Mouse (Mus musculus) ES-E14 (cell line): ENCODE data around the gene Tfeb. TPM values are rescaled to one million over a fixed set of nuclear protein-coding genes. Genes with fewer than 3 reads are reported as not detected.
A peak's percentile ranks its signal among the peaks of the same experiment; 100 is the strongest.

Experiments
- DNase-seq: peaks from one replicate; pipeline ENCODE4 v3.0.0-alpha.2; 2013; ENCODE audit warnings: low read depth, low spot score
- H3K27ac ChIP-seq: 2 replicates; pipeline ENCODE4 v1.5.1; 2012; ENCODE audit warnings: low read depth, mild to moderate bottlenecking, low read length, moderate library complexity, mixed read lengths; ENCODE audit not compliant: poor library complexity, insufficient read depth, severe bottlenecking
- H3K36me3 ChIP-seq: 2 replicates; pipeline ENCODE4 v1.6.1; 2012; ENCODE audit warnings: mild to moderate bottlenecking, low read length, moderate library complexity, mixed read lengths; ENCODE audit not compliant: control insufficient read depth, poor library complexity, insufficient read depth, severe bottlenecking
- H3K4me1 ChIP-seq, 2 experiments: fragments of 150-350 bp in 1 of 2; sonication (generic) in 1 of 2; 2 replicates each; pipeline ENCODE4 v1.6.1; 2012; ENCODE audit warnings: low read length in 2 of 2, mild to moderate bottlenecking in 1 of 2, mixed read lengths in 1 of 2; ENCODE audit not compliant: control insufficient read depth in 2 of 2, insufficient read depth in 2 of 2, poor library complexity in 1 of 2
- H3K4me3 ChIP-seq, 2 experiments: fragments of 150-350 bp in 1 of 2; sonication (generic) in 1 of 2; 2 replicates each; pipeline ENCODE4 v1.5.1; 2012; ENCODE audit warnings: low read length in 2 of 2, low read depth in 1 of 2, mild to moderate bottlenecking in 1 of 2, mixed read lengths in 1 of 2; ENCODE audit not compliant: insufficient read depth in 1 of 2, poor library complexity in 1 of 2, severe bottlenecking in 1 of 2
- H3K9ac ChIP-seq: 2 replicates; pipeline ENCODE4 v1.6.1; 2012; ENCODE audit warnings: low read depth, mild to moderate bottlenecking, low read length, mixed read lengths; ENCODE audit not compliant: poor library complexity, insufficient read depth, severe bottlenecking
- H3K9me3 ChIP-seq: fragments of 150-350 bp; sonication (generic); 2 replicates; pipeline ENCODE4 v1.6.1; 2012; ENCODE audit warnings: low read depth, mild to moderate bottlenecking, low read length; ENCODE audit not compliant: control insufficient read depth, insufficient read depth
- CHD2 ChIP-seq: IDR thresholded peaks from 2 replicates; pipeline ENCODE4 v1.6.1; 2014; ENCODE audit warnings: mild to moderate bottlenecking, low read depth, low read length, inconsistent platforms
- HCFC1 ChIP-seq: IDR thresholded peaks from 2 replicates; pipeline ENCODE4 v1.6.1; 2012; ENCODE audit warnings: low read length, inconsistent platforms, borderline replicate concordance; ENCODE audit not compliant: insufficient read depth
- MAFK ChIP-seq: IDR thresholded peaks from 2 replicates; pipeline ENCODE4 v1.6.1; 2014; ENCODE audit warnings: mild to moderate bottlenecking, low read depth, low read length, inconsistent platforms; ENCODE audit not compliant: insufficient read depth
- ZC3H11A ChIP-seq: IDR thresholded peaks from 2 replicates; pipeline ENCODE4 v1.6.1; 2012; ENCODE audit warnings: low read depth, mild to moderate bottlenecking, inconsistent platforms, low read length, borderline replicate concordance
- ZNF384 ChIP-seq: IDR thresholded peaks from 2 replicates; pipeline ENCODE4 v1.6.1; 2012; ENCODE audit warnings: low read depth, low read length, inconsistent platforms
- in situ Hi-C, 2 experiments: fragments of 600-800 bp; cut with MboI; formaldehyde crosslinking; loops; one replicate each; pipeline ENCODE4 v1.15.1; 2025; ENCODE audit warnings: low sequenced_read_pairs in 2 of 2, inconsistent platforms in 1 of 2; ENCODE audit not compliant: unreplicated experiment in 2 of 2
- total RNA-seq: library from RNA; depleted of rRNA; stranded (reverse); fragments of 300-350 nt; gene quantifications from 2 replicates; pipeline ENCODE4 v1.2.3, GENCODE M21; 2012

Gene Tfeb
- total RNA-seq, 1 experiment = 21.0 TPM

- TF ChIP-seq ZNF384 (no peak), MAFK (no peak), ZC3H11A (no peak), CHD2 (no peak), HCFC1 (no peak)
- DNase-seq = no peak
- peaks cover 8 to 50% of the 10 kb centered on the region in 2 experiments; a peak in 3 of 4 replicates for H3K4me1 ChIP-seq
- H3K36me3 ChIP-seq = no peaks in the 10 kb centered on the region; the same call in 1 of the 2 replicates
- no peak overlapping the region for H3K4me3 ChIP-seq
- no peaks in the 10 kb centered on the region for H3K9me3 ChIP-seq
- in situ Hi-C loops = no loop called here
- no peak overlapping the region for H3K9ac ChIP-seq
- no peak overlapping the region for H3K27ac ChIP-seq
Measured at GRCm38 (mm10) chr17:47707961-47708360, 28.9 kb upstream of the Tfeb start.

GRCm38 (mm10) chr17:47708972-47709371 is 27.9 kb upstream of the Tfeb start:
- in situ Hi-C loops = no loop called here
- Histone ChIP-seq H3K27ac (no peak overlapping the region), H3K36me3 (no peaks in the 10 kb centered on the region; the same call in 1 of the 2 replicates), H3K4me1 (peaks cover 14 to 49% of the 10 kb centered on the region in 2 experiments), H3K9me3 (no peaks in the 10 kb centered on the region), H3K9ac (peak overlapping the region; percentile 4; the same call in 1 of the 2 replicates), H3K4me3 (no peak overlapping the region)
- TF ChIP-seq MAFK (no peak), CHD2 (no peak), ZC3H11A (no peak), ZNF384 (no peak), HCFC1 (no peak)
- DNase-seq = no peak

- no peak overlapping the region; the same call in 1 of the 2 replicates for H3K9ac ChIP-seq
- H3K9me3 ChIP-seq = no peaks in the 10 kb centered on the region
- no peaks in the 10 kb centered on the region; the same call in 1 of the 2 replicates for H3K36me3 ChIP-seq
- peak overlapping the region; percentile 13 to 16; a peak in 1 of 4 replicates for H3K4me3 ChIP-seq
- DNase-seq = no peak
- H3K27ac ChIP-seq = peak overlapping the region; percentile 79
- TF ChIP-seq CHD2 (no peak), ZC3H11A (no peak), HCFC1 (no peak), MAFK (no peak), ZNF384 (no peak)
- H3K4me1 ChIP-seq = peaks cover 16 to 52% of the 10 kb centered on the region in 2 experiments
- in situ Hi-C loops = no loop called here
Measured at GRCm38 (mm10) chr17:47710036-47710435, 26.8 kb upstream of the Tfeb start.

- in situ Hi-C loops = no loop called here
- H3K36me3 ChIP-seq = no peaks in the 10 kb centered on the region
- TF ChIP-seq HCFC1 (no peak), ZNF384 (no peak)
- no peaks in the 10 kb centered on the region for H3K9me3 ChIP-seq
- DNase-seq = no peak
- peaks cover 16 to 52% of the 10 kb centered on the region in 2 experiments for H3K4me1 ChIP-seq
- H3K4me3 ChIP-seq = peak overlapping the region in 1 of 2 experiments; percentile 17; a peak in 1 of 4 replicates
- H3K9ac ChIP-seq = peak overlapping the region; percentile 40; the same call in 1 of the 2 replicates
- H3K27ac ChIP-seq = peak overlapping the region; percentile 36; the same call in 1 of the 2 replicates
Measured at GRCm38 (mm10) chr17:47711883-47712282, 24.9 kb upstream of the Tfeb start.
